Mouse (Mus musculus) left cerebral cortex, postnatal 36 days (tissue): ENCODE measurements around the gene Poc1a. TPM values are rescaled to one million over a fixed set of nuclear protein-coding genes. Genes with fewer than 3 reads are reported as not detected.

Experiments
- DNase-seq, 2 experiments: peaks; one replicate each; pipeline ENCODE4 v3.0.0; 2021 to 2022; ENCODE audit warnings: low spot score in 2 of 2, mixed read lengths in 1 of 2
- intact Hi-C: fragments of 180-260 bp; cut with DNase I; formaldehyde crosslinking; loops from one replicate; pipeline ENCODE4 v1.15.1; 2025
- total RNA-seq, 2 experiments: library from RNA; stranded (reverse); gene quantifications; 2 replicates each; pipeline ENCODE4 v1.2.3; 2021

Gene Poc1a
- total RNA-seq, 2 experiments from 2014 or later: 22.0 to 26.4 TPM

DNA sequence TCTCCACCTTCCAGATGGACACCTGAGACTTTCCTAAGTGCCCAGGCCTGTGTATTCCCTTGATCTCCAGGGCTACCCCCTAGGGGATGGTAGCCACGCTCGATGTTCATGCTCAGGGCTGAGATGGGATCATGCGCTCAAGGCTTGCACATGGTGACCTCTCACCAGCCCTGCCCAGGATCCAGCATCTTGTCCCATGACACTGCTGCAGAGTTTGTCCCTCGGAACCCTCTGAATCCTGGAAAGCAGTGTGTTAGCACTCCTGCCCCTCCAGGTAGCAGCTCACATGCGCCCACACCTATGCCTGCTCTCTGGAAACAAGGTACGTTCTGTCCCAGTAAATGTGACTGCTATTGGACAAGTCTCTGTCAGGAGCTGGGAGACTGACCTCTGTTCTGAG is 73.9 kb downstream of the Poc1a start:
- DNase-seq: no peak
- intact Hi-C loops: no loop called here

DNA sequence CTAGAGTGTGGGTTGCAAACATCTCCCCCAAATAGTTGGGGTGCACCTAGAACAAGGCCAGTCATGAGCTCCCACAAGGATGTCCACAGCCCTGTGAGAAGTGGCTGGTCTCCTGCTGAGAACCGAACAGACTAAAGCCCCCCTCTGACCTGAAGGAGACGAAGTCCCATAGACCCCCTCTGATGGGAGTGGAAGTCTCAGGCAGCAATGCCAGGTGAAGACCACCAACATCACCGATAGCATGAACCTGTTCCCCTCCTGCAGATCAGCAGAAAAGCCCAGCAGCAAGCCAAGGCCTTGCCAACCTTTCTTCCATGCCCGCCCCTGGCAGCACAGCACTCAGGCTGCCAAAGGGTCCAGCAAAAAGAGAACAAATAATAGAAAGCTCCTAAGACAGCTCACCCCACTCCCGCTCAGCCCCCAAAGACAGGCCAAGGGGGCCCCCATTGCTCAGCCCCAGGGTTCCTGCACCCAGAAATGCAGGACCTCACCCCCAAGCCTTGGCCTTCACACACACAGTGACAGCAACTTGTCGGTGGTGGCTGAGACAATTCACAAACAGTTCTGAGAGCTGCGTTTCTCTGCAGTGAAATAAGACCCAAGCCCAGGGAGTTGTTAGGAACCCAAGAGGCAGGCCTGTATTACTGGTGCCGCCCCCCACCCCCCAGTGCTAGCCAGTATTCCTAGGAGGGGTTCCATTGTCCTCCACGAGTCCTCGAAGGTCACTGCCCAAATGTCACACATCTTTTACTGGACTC is 74.5 kb downstream of the Poc1a start:
- intact Hi-C loops: no loop called here
- DNase-seq: no peak

DNA sequence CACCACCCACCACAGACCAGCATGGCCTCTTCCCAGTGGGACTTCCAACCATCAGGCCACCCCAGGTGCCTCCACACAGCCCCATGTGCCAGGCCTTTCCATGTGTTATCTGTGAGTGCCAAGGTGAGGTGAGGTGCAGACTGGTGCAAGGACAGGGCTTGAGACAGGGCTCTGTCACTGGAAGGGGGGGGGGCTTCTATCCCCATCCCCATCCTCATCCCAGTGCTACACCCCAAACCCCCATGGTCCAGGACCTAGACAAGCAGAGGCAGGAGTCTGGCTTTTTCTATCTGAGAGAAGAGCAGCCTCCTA is 75.1 kb downstream of the Poc1a start:
- intact Hi-C loops: no loop called here
- no peak for DNase-seq

DNA sequence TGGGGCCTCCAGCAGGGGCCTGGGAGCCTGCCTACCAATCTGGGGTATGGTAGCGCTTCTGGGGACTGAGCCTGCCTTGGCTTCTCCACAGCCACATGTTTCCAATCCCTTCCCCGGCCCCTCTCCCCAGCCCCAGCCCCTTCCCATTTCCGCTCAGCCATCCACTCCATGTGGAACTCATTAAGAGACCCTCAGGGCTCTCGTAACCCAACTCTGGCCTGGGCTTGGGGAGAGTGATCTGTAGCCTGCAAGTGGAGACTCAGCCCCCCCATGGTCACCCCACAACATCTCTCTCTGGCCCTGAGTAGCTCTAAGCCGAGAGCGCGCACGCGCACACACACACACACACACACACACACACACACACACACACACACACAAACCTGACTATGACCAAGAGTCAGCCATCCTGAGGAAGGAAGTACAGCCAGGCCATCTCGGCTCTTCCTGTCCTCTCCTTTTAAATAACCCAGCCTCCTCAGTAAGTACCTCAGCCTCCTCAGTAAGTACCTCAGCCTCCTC is 75.5 kb downstream of the Poc1a start:
- intact Hi-C loops: no loop called here
- no peak for DNase-seq

DNA sequence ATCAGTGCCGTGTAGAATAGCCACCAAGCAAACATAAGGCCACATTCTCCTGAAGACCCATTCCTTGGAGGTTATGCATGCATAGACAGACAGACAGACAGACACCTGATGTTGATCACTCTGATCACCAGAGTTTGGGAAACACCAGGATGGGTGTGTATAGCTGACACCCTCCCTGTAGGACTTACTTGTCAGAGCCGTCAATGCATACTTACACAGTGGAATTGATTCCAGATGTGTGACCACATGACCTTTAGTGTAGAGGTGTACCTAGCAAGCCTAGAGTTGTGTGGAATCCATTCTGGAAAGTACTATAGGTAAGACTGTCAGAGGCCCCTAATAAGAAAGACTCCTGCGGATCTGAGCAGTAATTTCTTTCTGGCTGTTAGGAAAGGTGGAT is 76.3 kb downstream of the Poc1a start:
- DNase-seq: no peak
- intact Hi-C loops: no loop called here

DNA sequence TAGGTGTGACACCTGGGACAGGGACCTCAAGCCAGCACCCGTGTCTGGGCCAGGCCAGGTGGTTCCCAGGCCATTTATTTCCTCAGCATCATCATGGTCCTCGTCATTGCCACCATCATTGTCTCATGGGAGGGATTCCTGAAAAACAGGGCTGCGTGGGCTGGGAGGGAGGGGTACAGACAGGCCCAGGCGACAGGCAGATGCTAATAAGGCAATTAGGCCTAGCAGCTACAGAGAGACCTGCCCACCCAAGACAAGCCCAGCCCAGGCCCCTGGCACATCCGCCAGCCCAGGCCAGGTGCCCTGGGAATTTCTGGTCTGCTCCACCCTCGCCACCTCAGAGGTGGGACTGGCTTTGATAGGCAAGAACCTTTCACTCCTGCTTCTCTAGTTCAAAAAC is 78.4 kb downstream of the Poc1a start:
- no peak for DNase-seq
- intact Hi-C loops: no loop called here

DNA sequence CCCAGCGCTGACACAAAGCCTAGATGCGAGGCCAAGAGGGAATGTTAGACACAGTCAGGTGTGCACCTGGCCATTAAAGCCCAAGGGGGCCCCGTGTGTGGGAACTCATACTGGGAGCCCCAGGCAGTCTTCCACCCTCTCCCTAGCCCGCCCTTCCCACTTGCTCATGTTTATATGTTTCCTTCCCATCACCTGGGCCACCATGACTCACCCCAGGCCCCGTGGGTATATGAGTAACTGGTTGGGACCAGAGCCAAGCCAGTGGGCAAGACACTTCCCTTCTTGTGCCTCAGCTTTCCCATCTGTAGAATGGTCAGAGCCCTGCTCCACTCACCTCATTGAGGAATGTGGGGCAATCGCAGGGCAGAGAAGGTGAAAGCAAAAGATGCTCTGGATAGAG is 80.3 kb downstream of the Poc1a start:
- intact Hi-C loops: no loop called here
- DNase-seq: no peak

DNA sequence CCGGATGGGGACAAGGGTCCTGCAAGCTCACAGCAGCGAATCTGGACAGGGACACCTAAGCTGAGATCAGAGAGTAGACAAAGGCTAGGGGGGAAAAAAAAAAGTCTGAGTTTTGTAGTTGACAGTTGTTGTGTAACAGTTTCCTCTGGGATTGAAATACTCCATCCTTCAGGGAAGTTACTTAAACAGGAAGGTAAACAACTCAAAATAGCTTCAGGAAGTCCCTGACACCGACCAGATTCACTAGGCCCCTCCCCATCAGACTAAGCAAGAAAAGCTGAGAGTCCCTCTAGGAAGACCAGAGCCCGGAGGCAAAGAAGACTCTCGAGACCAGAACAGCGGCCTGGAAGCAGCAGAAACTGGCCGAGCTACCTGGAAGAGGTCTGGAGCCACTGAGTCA is 84.5 kb downstream of the Poc1a start:
- DNase-seq: no peak
- intact Hi-C loops: no loop called here

DNA sequence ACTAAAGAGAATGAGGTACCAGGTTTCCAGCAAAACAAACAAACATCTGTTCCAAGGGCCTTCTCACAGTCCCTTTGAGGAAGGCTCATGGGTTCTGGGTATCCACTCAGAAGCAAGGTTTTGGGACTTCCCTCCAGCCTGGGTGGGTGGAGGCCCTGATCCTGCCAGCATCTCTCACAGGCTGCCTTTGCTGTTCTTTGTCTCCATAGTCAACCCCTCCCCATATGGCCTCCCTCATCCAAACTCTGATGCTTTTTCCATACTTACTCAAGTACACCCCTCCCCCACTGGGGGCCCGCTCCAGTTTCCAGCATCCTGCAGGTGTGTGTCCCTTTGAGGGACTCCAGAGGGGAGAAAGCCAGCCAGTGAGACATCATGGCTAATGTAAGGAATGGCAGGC is 85.3 kb downstream of the Poc1a start:
- intact Hi-C loops: no loop called here
- DNase-seq: no peak

DNA sequence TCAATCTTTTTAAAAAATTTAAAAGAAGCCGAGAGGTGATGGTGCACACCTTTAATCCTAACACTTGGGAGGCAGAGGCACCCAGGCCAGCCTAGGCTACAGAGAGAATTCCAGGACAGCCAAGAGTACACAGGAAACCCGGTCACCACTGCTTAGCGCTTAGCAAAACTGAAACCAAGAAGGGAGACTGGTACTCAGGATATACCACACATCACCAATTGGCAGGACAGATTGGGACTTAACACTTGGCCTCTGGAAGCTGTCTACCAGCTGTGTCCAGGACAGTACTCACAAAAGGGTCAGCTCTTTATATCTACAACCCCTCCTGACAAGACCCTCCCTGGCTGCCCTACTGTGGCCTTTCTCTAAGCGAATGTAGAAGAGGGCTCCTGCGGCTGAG is 86.1 kb downstream of the Poc1a start:
- DNase-seq: no peak
- intact Hi-C loops: no loop called here

DNA sequence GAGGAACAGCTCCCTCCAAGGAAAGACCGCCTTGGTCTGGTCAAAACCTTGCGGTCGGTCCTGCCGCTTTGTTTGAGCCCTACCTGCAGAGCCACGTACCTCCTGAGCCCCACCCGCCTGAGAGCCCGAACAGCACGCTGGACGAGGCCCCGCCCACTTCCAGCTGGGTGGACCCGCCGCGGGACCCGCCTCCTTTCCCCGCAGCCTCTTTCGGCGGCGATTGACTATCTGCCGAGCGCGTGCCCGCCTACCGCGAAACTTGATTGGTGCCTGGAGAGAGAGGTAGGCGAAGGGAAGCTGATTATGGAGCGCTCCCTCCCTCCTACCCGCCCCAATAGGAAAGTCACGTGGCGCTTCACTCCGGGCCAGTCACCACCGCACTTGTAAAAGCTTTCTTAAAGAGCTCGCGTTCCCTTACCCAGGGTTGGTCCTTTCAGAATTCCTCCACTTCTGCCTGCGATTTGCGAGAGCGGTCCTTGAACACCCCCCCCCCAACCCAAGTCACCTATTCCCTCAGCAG is 86.8 kb downstream of the Poc1a start:
- intact Hi-C loops: loop anchor here (1.0 to 2.0 kb wide), 2 partner anchors 51 to 61 kb away; no protein-coding TSS in a partner anchor
- peak; percentile 98 to 99 for DNase-seq

DNA sequence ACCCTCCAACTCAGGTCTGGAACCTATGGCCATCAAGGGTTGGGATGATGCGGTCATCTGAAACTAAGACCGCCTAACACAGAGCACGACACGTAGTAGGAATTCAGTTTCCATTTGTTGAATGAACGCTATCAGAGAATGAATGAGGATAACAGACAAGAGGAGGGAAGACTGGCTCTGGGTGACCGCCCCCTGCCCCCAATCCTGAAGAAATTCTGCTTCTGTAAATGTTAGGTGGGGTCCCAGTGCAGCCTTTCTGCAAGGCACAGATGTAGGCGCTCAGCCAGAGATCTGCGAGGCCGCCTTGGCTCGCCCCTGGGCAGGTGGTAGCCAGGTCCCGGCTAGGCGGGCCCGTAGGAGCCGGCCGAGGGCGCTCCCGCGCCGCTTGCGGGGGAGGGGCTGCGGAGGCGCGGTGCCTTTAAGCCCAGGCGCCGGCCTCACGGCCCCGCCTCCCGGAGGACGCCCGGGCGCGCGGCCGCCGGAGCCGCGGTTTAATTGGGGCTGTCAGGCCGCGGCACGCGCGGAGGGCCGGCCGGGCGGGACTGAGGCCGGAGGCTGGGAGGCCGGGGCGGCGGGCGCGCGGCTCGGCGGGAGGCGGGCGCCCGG is 87.4 kb downstream of the Poc1a start, which contains the start of gene Dusp7:
Dusp7 (plus strand) TSS at position 521 of the 606 bp plus-strand sequence.
- intact Hi-C loops: loop anchor here (1.0 to 2.0 kb wide), 2 partner anchors 50 to 61 kb away; no protein-coding TSS in a partner anchor
- peak; percentile 79 to 90 for DNase-seq

DNA sequence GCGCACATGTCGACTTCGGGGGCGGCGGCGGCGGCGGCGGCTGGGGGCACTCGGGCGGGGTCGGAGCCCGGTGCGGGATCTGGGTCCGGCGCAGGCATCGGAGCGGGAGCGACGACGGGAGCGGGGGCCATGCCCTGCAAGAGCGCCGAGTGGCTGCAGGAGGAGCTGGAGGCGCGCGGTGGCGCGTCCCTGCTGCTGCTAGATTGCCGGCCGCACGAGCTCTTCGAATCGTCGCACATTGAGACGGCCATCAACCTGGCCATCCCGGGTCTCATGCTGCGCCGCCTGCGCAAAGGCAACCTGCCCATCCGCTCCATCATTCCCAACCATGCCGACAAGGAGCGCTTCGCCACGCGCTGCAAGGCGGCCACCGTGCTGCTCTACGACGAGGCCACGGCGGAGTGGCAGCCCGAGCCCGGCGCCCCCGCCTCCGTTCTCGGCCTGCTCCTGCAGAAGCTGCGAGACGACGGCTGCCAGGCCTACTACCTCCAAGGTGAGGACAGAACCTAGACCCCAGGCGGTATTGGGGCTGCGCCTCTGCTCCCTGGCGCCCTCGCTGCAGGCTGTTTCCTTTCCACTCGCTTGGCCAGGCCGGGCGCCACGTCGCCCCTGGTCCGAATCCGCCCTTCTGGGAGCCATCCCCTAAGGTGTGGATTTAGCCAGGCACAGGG is 88.1 kb downstream of the Poc1a start:
- DNase-seq: peak; percentile 55 to 71
- intact Hi-C loops: loop anchor here (1.0 to 2.0 kb wide), 2 partner anchors 49 to 62 kb away; no protein-coding TSS in a partner anchor

DNA sequence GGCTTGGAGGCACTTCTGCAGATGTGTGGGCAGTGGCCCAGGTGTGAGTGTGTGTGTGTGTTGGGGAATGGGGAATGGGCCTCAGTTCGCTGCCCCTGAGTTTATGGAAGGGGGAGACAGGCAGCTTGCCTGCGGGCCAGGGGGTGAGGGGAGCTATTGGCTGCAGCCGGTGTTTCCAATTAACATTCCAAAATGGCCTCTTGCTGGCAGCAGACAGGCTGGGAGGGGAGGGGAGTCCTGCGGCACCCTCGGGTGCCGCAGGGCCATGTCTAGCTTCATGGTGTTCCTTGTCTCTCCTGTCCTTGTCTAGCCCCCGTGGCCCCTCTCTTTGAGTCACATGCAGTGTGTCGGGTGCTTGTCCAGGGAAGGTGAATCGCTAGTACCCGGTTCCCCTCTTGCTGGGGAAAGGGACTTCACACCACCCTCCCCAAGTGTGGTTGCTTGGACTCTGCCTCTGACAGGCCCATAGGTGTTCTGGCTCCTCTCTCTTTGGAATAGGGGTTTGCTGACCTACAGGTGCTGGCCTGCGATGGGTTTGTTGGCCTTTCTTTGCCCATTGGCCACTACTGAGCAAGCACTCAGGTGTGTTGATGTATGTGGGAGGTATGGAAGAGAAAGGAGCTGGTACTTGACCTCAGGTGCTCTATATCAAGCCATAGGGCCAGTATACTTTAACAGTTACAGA is 89.1 kb downstream of the Poc1a start:
- intact Hi-C loops: loop anchor here (2.0 kb wide), 1 partner anchor 63 kb away; no protein-coding TSS in a partner anchor
- peak; percentile 52 to 53 for DNase-seq

DNA sequence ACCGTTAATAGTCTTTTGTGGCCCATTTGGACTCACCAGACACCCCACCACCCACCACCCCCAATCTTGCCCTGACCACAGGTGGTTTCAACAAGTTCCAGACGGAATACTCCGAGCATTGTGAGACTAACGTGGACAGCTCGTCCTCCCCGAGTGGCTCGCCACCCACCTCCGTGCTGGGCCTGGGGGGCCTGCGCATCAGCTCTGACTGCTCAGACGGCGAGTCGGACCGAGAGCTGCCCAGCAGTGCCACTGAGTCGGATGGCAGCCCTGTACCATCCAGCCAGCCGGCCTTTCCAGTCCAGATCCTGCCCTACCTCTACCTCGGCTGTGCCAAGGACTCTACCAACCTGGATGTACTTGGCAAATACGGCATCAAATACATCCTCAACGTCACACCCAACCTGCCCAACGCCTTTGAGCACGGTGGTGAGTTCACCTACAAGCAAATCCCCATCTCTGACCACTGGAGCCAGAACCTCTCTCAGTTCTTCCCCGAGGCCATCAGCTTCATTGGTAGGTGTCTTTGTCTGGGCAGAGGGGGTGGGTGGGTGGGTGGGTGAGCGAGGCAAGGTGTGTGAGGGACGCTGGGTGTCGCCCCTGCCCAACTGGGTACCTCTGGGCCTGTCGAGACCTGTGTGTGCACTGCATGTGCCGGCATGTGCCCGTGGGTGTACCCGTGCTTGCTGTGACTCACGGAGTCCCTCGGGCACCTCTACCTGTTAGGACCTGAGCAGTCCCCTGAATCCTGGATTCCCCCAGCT is 89.9 kb downstream of the Poc1a start:
- peak; percentile 51 to 55 for DNase-seq

DNA sequence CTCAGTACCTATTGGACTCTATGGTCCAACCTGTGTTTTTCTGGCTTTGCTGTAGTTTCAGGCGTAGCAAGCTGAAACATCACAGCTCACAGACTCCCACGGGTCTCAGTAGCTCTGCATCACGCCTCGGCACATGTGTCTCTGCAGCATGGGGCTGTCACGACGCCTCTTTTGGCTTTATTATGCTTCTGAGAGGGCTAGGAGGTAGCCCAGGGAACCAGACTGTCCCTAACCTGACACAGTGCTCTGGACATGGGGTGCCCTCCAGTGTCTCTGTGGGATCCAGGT is 90.5 kb downstream of the Poc1a start:
- peak; percentile 76 to 80 for DNase-seq
- intact Hi-C loops: no loop called here

More for the DNA sequence above, 89.9 kb downstream of the Poc1a start:
- intact Hi-C loops: no loop called here

DNA sequence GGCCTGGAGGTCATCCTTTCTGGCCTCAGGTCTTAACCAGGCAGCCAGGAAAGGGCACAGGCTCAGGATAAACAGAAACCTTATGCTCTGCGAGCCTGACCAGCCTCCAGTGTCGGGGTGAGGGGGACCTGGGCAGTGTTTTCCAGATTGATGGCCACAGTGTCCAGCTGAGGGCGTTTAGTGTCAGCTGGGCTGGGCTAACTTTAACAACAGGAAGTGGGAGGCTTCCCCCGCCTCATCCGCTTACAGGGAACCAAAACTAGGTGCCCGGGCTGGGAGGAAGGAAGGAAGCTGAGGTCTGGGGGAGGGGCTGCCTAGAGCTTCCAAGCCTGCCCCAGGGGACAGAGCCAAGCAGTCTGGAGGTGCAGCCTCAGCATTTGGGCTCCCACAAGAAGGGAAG is 90.9 kb downstream of the Poc1a start:
- intact Hi-C loops: no loop called here
- DNase-seq: peak; percentile 75 to 79

DNA sequence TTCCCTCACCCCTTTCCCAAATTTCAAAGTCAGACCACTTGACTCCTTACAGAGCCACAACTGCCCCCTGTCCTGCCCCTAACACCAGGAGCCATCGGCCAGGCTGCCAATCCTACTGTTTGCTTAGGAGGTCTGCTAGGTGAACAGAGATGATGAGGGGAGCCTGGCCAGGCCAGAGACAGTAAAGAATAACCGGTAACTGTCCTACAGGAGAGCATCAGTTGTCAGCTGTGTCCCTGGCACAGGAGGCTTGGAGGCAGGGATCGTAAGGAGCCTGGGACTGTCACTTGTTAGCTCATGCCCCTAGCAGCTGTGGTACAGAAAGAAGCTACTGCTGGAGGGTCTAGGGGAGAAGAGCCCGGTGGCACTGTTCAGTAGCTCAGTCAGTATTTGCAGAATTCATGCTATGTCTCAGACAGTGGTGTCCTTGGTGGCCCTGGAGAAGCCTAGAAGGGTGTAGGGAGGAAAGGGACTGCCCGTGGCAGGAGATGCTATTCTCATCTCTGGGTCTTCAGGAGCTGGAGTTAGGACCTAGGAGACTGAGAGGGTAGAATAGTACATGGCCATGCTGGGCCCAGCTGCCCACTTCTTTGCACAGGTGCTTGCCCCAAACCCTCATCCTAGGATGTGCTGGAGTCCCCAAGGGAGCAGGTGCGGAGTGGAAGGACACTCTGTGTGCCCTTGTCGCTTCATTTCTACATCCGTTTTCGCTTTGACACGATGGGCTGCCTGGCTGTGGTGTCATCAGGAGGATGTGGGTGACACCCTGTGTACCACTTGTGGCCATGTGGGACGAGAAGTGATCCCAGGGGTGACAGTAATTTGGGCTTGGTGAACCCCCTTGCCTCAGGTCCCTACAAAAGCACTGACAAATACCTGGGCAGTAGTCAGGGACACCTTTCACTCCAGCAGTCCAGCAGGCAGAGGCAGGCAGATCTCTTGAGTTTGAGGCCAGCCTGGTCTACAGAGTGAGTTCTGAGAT is 91.9 kb downstream of the Poc1a start:
- DNase-seq: no peak
- intact Hi-C loops: no loop called here
